Mouse (Mus musculus) forebrain, embryonic 10.5 days (tissue): ENCODE measurements around the gene Lsm6. TPM values are rescaled to one million over a fixed set of nuclear protein-coding genes. Genes with fewer than 3 reads are reported as not detected.

Source experiments
- DNase-seq: peaks from one replicate; pipeline ENCODE4 v3.0.0-alpha.2; 2017; ENCODE audit warnings: low spot score; ENCODE audit errors: extremely low spot score
- H3K27ac ChIP-seq: fragments of 300-500 bp; sonication (generic); 2 replicates; pipeline ENCODE4 v1.5.1; 2016; ENCODE audit warnings: mild to moderate bottlenecking
- H3K27me3 ChIP-seq: fragments of 300-500 bp; sonication (generic); 2 replicates; pipeline ENCODE4 v1.6.1; 2016; ENCODE audit warnings: mild to moderate bottlenecking; ENCODE audit not compliant: poor library complexity, severe bottlenecking
- H3K36me3 ChIP-seq: fragments of 300-500 bp; sonication (generic); replicated peaks from 2 replicates; pipeline ENCODE4 v1.6.1; 2016; ENCODE audit warnings: mild to moderate bottlenecking, moderate library complexity
- H3K4me1 ChIP-seq: fragments of 300-500 bp; sonication (generic); 2 replicates; pipeline ENCODE4 v1.6.1; 2016
- H3K4me3 ChIP-seq: fragments of 300-500 bp; sonication (generic); 2 replicates; pipeline ENCODE4 v1.5.1; 2016; ENCODE audit warnings: mild to moderate bottlenecking, moderate library complexity
- H3K9me3 ChIP-seq: fragments of 300-500 bp; sonication (generic); 2 replicates; pipeline ENCODE4 v1.6.1; 2016; ENCODE audit warnings: mild to moderate bottlenecking, moderate library complexity
- WGBS: fragments of 180-500 bp; shearing (Covaris S2); methylation state at CpG from one replicate; pipeline ENCODE4 v1.1.7; 2016; 5-methylcytosine and 5-hydroxymethylcytosine counted together
- polyA plus RNA-seq: library from polyadenylated mRNA; unstranded; fragments of >200 nt; fragmentation: Nextera tagmentation; extraction: Ambion mirVana; gene quantifications from 2 replicates; pipeline ENCODE4 v1.2.1, GENCODE M21; 2016

The Lsm6 gene
- 297 and 298 TPM in 2 replicates for polyA plus RNA-seq

- Histone ChIP-seq H3K4me1 (peaks cover 10% of the 10 kb centered on the region), H3K27ac (peak within 1 kb of the TSS; percentile 99), H3K36me3 (peaks cover 34% of the 10 kb centered on the region), H3K9me3 (no peaks in the 10 kb centered on the region), H3K27me3 (no peaks in the 10 kb centered on the region), H3K4me3 (peak within 1 kb of the TSS; percentile 82)
- DNase-seq: peak; percentile 98
- under 1% methylated on average over 70 of the region's 70 CpGs for WGBS
Observed at GRCm38 (mm10) chr8:78820673-78821310, at the start of gene Lsm6. TSS of gene Lsm6 (minus strand) at chr8:78821140.

- H3K4me1 ChIP-seq: no peaks in the 10 kb centered on the region
- 96% methylated on average over 2 of the region's 2 CpGs for WGBS
- H3K36me3 ChIP-seq: no peaks in the 10 kb centered on the region
- no peak for DNase-seq
- no peaks in the 10 kb centered on the region for H3K27me3 ChIP-seq
- no peaks in the 10 kb centered on the region for H3K9me3 ChIP-seq
- H3K27ac ChIP-seq: no peak overlapping the region
- H3K4me3 ChIP-seq: no peak overlapping the region
Observed at GRCm38 (mm10) chr8:78867036-78867435, 46.1 kb upstream of the Lsm6 start.

GRCm38 (mm10) chr8:78863001-78863400, 42.1 kb upstream of the Lsm6 start:
- DNase-seq: no peak
- no peaks in the 10 kb centered on the region for H3K4me1 ChIP-seq
- H3K4me3 ChIP-seq: no peak overlapping the region

GRCm38 (mm10) chr8:78862046-78862445, 41.1 kb upstream of the Lsm6 start:
- no peaks in the 10 kb centered on the region for H3K27me3 ChIP-seq
- 82% methylated on average over 9 of the region's 9 CpGs for WGBS
- H3K9me3 ChIP-seq: no peaks in the 10 kb centered on the region
- H3K4me3 ChIP-seq: no peak overlapping the region
- DNase-seq: no peak
- no peaks in the 10 kb centered on the region for H3K36me3 ChIP-seq
- H3K27ac ChIP-seq: no peak overlapping the region
- H3K4me1 ChIP-seq: no peaks in the 10 kb centered on the region

More at GRCm38 (mm10) chr8:78863001-78863400, 42.1 kb upstream of the Lsm6 start:
- WGBS: 81% methylated on average over 1 of the region's 1 CpGs
- H3K36me3 ChIP-seq: no peaks in the 10 kb centered on the region
- H3K27ac ChIP-seq: no peak overlapping the region
- no peaks in the 10 kb centered on the region for H3K27me3 ChIP-seq
- H3K9me3 ChIP-seq: no peaks in the 10 kb centered on the region

- WGBS: 63% methylated on average over 5 of the region's 5 CpGs
- no peak for DNase-seq
- no peaks in the 10 kb centered on the region for H3K36me3 ChIP-seq
Observed at GRCm38 (mm10) chr8:78860789-78861188, 39.8 kb upstream of the Lsm6 start.

DNA sequence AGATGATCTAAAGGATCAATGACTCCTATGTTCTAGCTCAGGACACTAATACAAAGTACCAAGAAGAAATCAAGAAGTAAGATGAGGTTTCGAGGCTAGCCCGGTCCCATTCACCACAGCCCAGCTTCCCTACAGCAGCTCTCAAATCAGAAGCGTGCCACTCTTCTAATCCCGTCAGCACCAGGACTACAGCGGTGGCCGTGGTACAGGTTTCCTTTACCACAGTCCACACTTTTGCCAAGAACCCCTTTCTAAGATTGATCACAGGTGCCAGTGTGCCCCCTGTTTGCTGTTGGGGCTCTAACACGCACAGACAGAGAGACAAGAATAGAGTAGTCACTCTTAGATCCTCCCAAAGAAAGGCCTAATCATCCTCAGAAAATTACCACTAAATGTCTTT, 36.5 kb upstream of the Lsm6 start:
- Histone ChIP-seq H3K9me3 (no peaks in the 10 kb centered on the region), H3K36me3 (no peaks in the 10 kb centered on the region), H3K27me3 (no peaks in the 10 kb centered on the region), H3K4me1 (no peaks in the 10 kb centered on the region), H3K27ac (no peak overlapping the region), H3K4me3 (no peak overlapping the region)
- 91% methylated on average over 7 of the region's 7 CpGs for WGBS
- no peak for DNase-seq

More at GRCm38 (mm10) chr8:78860789-78861188, 39.8 kb upstream of the Lsm6 start:
- Histone ChIP-seq H3K4me1 (no peaks in the 10 kb centered on the region), H3K27me3 (no peaks in the 10 kb centered on the region), H3K4me3 (no peak overlapping the region), H3K9me3 (no peaks in the 10 kb centered on the region), H3K27ac (no peak overlapping the region)

DNA sequence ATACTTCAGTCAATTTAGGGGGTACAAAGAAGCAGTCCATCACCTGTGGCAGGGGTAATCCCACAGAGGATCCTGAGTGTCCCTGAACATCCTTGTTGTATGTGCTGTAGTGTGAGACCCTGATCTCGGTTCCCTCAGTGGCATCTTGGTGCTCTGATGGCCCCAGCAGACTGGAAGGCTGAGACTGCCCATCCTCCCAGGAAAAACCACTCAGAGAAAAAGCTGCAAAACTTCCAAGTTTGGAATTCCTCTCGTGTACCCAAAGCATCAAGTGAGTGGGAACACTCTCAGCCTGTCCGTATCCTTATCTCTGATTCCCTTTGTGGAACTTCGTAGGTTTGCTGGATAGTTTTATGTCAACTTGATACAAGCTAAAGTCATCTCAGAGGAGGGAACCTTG, 31.3 kb upstream of the Lsm6 start:
- Histone ChIP-seq H3K9me3 (no peaks in the 10 kb centered on the region), H3K4me1 (no peaks in the 10 kb centered on the region), H3K4me3 (no peak overlapping the region), H3K36me3 (no peaks in the 10 kb centered on the region), H3K27ac (no peak overlapping the region), H3K27me3 (no peaks in the 10 kb centered on the region)
- DNase-seq: no peak
- WGBS: 86% methylated on average over 4 of the region's 4 CpGs

DNA sequence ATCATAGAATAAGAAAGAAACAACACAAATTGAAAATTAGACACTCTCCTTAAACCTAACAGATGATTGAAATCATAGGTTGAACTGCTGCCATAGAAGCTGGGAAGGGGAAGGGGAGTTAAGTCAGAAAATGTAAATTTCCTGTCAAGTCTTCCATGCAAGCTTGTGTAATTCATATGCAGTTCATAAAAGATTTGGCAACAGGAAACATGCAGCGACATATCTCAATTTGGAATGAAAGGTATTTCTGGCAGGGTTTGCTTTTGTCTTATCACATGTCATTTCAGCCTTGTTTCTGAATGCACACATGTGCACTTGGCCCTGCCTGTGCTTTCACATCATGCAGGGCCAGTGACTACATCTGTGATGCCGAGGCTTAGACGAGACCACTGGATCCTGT, 26.3 kb upstream of the Lsm6 start:
- no peak overlapping the region for H3K27ac ChIP-seq
- no peaks in the 10 kb centered on the region for H3K36me3 ChIP-seq
- no peak overlapping the region for H3K4me3 ChIP-seq
- WGBS: 92% methylated on average over 3 of the region's 3 CpGs
- no peak for DNase-seq
- H3K9me3 ChIP-seq: no peaks in the 10 kb centered on the region
- no peaks in the 10 kb centered on the region for H3K4me1 ChIP-seq
- H3K27me3 ChIP-seq: no peaks in the 10 kb centered on the region

- Histone ChIP-seq H3K27ac (no peak overlapping the region), H3K36me3 (no peaks in the 10 kb centered on the region), H3K27me3 (no peaks in the 10 kb centered on the region), H3K4me3 (no peak overlapping the region), H3K4me1 (no peaks in the 10 kb centered on the region), H3K9me3 (no peaks in the 10 kb centered on the region)
- DNase-seq: no peak
- 91% methylated on average over 5 of the region's 5 CpGs for WGBS
Observed at GRCm38 (mm10) chr8:78844559-78844958, 23.6 kb upstream of the Lsm6 start.

DNA sequence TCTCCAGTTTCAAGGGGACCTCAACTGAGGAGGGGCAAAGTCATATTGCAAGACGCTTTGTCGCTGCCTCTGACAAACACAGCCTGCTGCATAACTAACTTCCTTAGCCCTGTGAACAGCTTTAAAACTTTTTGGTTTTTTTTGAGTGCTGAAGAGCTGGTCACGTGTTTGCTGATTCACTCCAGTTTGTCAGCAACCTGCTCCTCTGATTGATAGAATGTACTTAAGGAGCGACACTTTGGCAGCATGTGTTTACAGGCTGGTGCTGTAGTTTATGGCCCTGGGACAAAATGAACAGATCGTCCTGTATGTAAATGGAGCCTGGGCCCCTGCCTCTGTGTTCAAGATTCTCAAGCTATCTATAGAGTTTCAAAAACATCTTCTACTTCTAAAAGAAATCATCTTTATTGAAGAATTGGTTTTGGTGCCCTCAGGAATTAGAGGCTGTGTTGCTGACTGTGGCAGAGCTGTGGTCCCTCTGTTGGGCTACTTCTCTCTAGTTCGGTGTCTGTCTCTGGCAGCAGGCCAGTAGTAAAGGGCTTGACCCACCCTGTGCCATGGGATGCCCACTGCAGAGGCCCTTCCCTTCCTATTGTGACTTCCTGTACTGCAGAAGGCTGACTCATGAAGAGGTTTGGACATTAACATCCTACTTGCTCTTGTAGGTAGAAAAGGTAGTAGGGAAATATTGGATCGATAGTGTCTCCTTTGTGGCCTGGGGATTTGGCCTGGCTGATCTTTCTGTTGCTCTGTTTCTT, 17.9 kb upstream of the Lsm6 start:
- Histone ChIP-seq H3K36me3 (no peaks in the 10 kb centered on the region), H3K4me1 (no peaks in the 10 kb centered on the region), H3K4me3 (no peak overlapping the region), H3K9me3 (no peaks in the 10 kb centered on the region), H3K27me3 (no peaks in the 10 kb centered on the region), H3K27ac (no peak overlapping the region)
- WGBS: 89% methylated on average over 7 of the region's 7 CpGs
- DNase-seq: no peak

DNA sequence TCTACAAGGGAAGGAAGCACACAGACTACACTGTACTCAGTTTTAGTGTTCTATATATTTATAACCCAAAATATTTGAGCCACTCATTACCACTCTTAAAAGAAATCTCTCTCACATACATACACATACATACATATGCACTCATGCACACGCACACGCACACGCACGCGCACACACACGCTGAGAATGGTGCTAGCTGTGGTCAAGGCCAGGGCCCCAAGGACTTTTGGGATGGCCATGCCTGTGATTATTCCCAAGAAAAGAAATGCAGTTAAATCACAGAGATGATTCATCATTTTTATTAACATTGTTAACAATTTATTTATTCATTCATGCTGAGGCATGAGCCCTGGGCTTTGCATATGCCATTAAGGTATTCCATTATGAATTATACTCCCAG, 15.2 kb upstream of the Lsm6 start:
- no peak overlapping the region for H3K27ac ChIP-seq
- H3K27me3 ChIP-seq: no peaks in the 10 kb centered on the region
- 95% methylated on average over 6 of the region's 6 CpGs for WGBS
- H3K4me1 ChIP-seq: no peaks in the 10 kb centered on the region
- H3K9me3 ChIP-seq: no peaks in the 10 kb centered on the region
- H3K4me3 ChIP-seq: no peak overlapping the region
- H3K36me3 ChIP-seq: no peaks in the 10 kb centered on the region
- no peak for DNase-seq

- H3K36me3 ChIP-seq: no peaks in the 10 kb centered on the region
- DNase-seq: no peak
- no peak overlapping the region for H3K27ac ChIP-seq
- H3K9me3 ChIP-seq: no peaks in the 10 kb centered on the region
- no peaks in the 10 kb centered on the region for H3K27me3 ChIP-seq
- no peaks in the 10 kb centered on the region for H3K4me1 ChIP-seq
- H3K4me3 ChIP-seq: no peak overlapping the region
- 91% methylated on average over 11 of the region's 11 CpGs for WGBS
Observed at GRCm38 (mm10) chr8:78828414-78828813, 7.5 kb upstream of the Lsm6 start.

DNA sequence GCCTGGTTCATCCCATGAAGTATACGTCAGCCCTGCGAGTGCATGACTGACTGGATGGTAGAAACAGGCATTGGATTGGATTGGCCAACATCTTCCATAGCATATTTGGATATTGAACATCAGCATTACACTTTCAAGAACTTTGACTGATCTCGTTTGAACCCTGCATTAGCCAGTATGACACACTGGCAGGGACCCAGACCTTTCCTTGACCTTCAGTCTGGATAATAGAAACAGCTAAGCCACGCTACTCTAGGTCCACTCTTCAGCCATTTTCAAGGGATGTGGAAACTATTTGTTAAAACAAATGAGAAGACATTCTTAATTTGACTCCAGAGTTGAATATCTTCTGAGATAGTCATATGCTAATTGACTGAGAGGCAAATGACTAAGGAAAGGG, 3.6 kb upstream of the Lsm6 start:
- Histone ChIP-seq H3K4me3 (no peak overlapping the region), H3K36me3 (no peaks in the 10 kb centered on the region), H3K27ac (no peak overlapping the region), H3K4me1 (peaks cover 5% of the 10 kb centered on the region), H3K9me3 (no peaks in the 10 kb centered on the region), H3K27me3 (no peaks in the 10 kb centered on the region)
- no peak for DNase-seq
- WGBS: 89% methylated on average over 4 of the region's 4 CpGs
